In genomic region chr15:78528726-78529411, GRCm38 (mm10) we compare ENCODE assay signal across 8 mouse cellular contexts. TPM values are rescaled to one million over a fixed set of nuclear protein-coding genes. Genes with fewer than 3 reads are reported as not detected.
DNase-seq lines count a peak whose midpoint lies in the region; ATAC-seq and TF ChIP-seq lines count a peak whose summit lies in the region.

No protein-coding gene starts in this region.

- H3K4me3 ChIP-seq in liver, adult 2 months (ENCODE audit: insufficient read depth, low read depth, low read length) = peak overlapping the region; percentile 54
- peak overlapping the region; percentile 44 for H3K4me3 ChIP-seq in embryonic facial prominence, embryonic 15.5 days (replicated peaks)
- peak overlapping the region; percentile 48 for H3K4me3 ChIP-seq in hindbrain, embryonic 10.5 days
- H3K4me3 ChIP-seq in limb, embryonic 12.5 days (replicated peaks) = peak overlapping the region; percentile 37
- H3K4me3 ChIP-seq in neural tube, embryonic 15.5 days (replicated peaks) = peak overlapping the region; percentile 31

- no peaks in the 10 kb centered on the region for H3K27me3 ChIP-seq in liver, adult 2 months (ENCODE audit: control insufficient read depth, insufficient read depth, low read length)
- H3K27me3 ChIP-seq in embryonic facial prominence, embryonic 15.5 days = no peaks in the 10 kb centered on the region
- peaks cover 19% of the 10 kb centered on the region for H3K27me3 ChIP-seq in hindbrain, embryonic 10.5 days (ENCODE audit: insufficient read depth, poor library complexity, severe bottlenecking)
- no peaks in the 10 kb centered on the region for H3K27me3 ChIP-seq in limb, embryonic 12.5 days
- no peaks in the 10 kb centered on the region for H3K27me3 ChIP-seq in neural tube, embryonic 15.5 days (replicated peaks)

- peak overlapping the region; percentile 55 for H3K27ac ChIP-seq in liver, adult 2 months (replicated peaks; ENCODE audit: insufficient read depth, low read depth, low read length)
- H3K27ac ChIP-seq in embryonic facial prominence, embryonic 15.5 days (replicated peaks) = peak overlapping the region; percentile 85
- peak overlapping the region; percentile 84 for H3K27ac ChIP-seq in hindbrain, embryonic 10.5 days
- peak overlapping the region; percentile 84 for H3K27ac ChIP-seq in limb, embryonic 12.5 days
- H3K27ac ChIP-seq in neural tube, embryonic 15.5 days (replicated peaks) = peak overlapping the region; percentile 68

- H3K9me3 ChIP-seq in embryonic facial prominence, embryonic 15.5 days (replicated peaks) = no peaks in the 10 kb centered on the region
- no peaks in the 10 kb centered on the region for H3K9me3 ChIP-seq in hindbrain, embryonic 10.5 days
- H3K9me3 ChIP-seq in limb, embryonic 12.5 days = no peaks in the 10 kb centered on the region
- no peaks in the 10 kb centered on the region for H3K9me3 ChIP-seq in neural tube, embryonic 15.5 days (replicated peaks)

- WGBS in liver, adult 2 months = 59% methylated on average over 11 of the region's 11 CpGs
- WGBS in embryonic facial prominence, embryonic 15.5 days = 32% methylated on average over 11 of the region's 11 CpGs
- WGBS in hindbrain, embryonic 10.5 days = 54% methylated on average over 11 of the region's 11 CpGs
- WGBS in limb, embryonic 12.5 days = 53% methylated on average over 11 of the region's 11 CpGs
- WGBS in neural tube, embryonic 15.5 days = 53% methylated on average over 11 of the region's 11 CpGs

- DNase-seq in liver, adult 2 months (ENCODE audit: extremely low read depth, low read depth, low spot score) = no peak
- no peak for DNase-seq in liver
- DNase-seq in hindbrain, embryonic 10.5 days (ENCODE audit: low spot score) = no peak
- no peak for DNase-seq in right cerebral cortex, postnatal 14 days
- no peak for DNase-seq in spleen, adult 12 weeks (ENCODE audit: low spot score)

- H3K9ac ChIP-seq in liver, adult 2 months (ENCODE audit: low read depth, low read length) = peak overlapping the region; percentile 52
- H3K9ac ChIP-seq in embryonic facial prominence, embryonic 15.5 days = peak overlapping the region; percentile 39
- peak overlapping the region; percentile 65 for H3K9ac ChIP-seq in limb, embryonic 12.5 days (replicated peaks)
- H3K9ac ChIP-seq in neural tube, embryonic 15.5 days (replicated peaks) = peak overlapping the region; percentile 50

- H3K79me2 ChIP-seq in liver, adult 2 months (ENCODE audit: control insufficient read depth, insufficient read depth, low read length) = no peaks in the 10 kb centered on the region

- no peak for TF ChIP-seq CTCF in liver, adult 2 months (IDR thresholded peaks at IDR 0.05; ENCODE audit: low read depth, low read length)

- H3K4me1 ChIP-seq in liver, adult 2 months (ENCODE audit: control insufficient read depth, insufficient read depth, low read length) = peaks cover 21% of the 10 kb centered on the region
- H3K4me1 ChIP-seq in embryonic facial prominence, embryonic 15.5 days = peaks cover 45% of the 10 kb centered on the region
- peaks cover 51% of the 10 kb centered on the region for H3K4me1 ChIP-seq in hindbrain, embryonic 10.5 days (replicated peaks)
- H3K4me1 ChIP-seq in limb, embryonic 12.5 days (replicated peaks) = peaks cover 38% of the 10 kb centered on the region
- peaks cover 35% of the 10 kb centered on the region for H3K4me1 ChIP-seq in neural tube, embryonic 15.5 days

- H3K36me3 ChIP-seq in liver, adult 2 months (ENCODE audit: control insufficient read depth, insufficient read depth, low read length) = no peaks in the 10 kb centered on the region
- peaks cover 13% of the 10 kb centered on the region for H3K36me3 ChIP-seq in embryonic facial prominence, embryonic 15.5 days
- no peaks in the 10 kb centered on the region for H3K36me3 ChIP-seq in hindbrain, embryonic 10.5 days
- H3K36me3 ChIP-seq in limb, embryonic 12.5 days = peaks cover 6% of the 10 kb centered on the region; the same call in 1 of the 2 replicates
- H3K36me3 ChIP-seq in neural tube, embryonic 15.5 days = no peaks in the 10 kb centered on the region

- H3K4me2 ChIP-seq in embryonic facial prominence, embryonic 15.5 days (replicated peaks) = peak overlapping the region; percentile 60
- peak overlapping the region; percentile 67 for H3K4me2 ChIP-seq in limb, embryonic 12.5 days
- peak overlapping the region; percentile 55 for H3K4me2 ChIP-seq in neural tube, embryonic 15.5 days

- ATAC-seq in embryonic facial prominence, embryonic 15.5 days (ENCODE audit: insufficient number of reproducible peaks, low FRiP score, low TSS enrichment, low read depth) = no peak
- peak; percentile 14; the same call in 1 of the 2 replicates for ATAC-seq in limb, embryonic 12.5 days (ENCODE audit: insufficient number of reproducible peaks, insufficient read depth, low FRiP score, low TSS enrichment, low read depth)
- no peak for ATAC-seq in neural tube, embryonic 15.5 days (ENCODE audit: low FRiP score)

- no peak for TF ChIP-seq POLR2A in liver, adult 2 months (IDR thresholded peaks at IDR 0.05; ENCODE audit: extremely low read depth, insufficient read depth, low read length)

RNA-seq across cellular contexts. Expression of gene C1qtnf6, which starts 2.3 kb away (rescaled TPM):
- total RNA-seq in liver, adult 2 months (2014; rRNA removed) = 0.28 and 0.54 TPM in 2 replicates
- 2.2 and 2.5 TPM in 2 replicates for polyA plus RNA-seq in liver, adult 2 months (2012; rRNA removed)
- 64.2 and 65.9 TPM in 2 replicates for polyA plus RNA-seq in embryonic facial prominence, embryonic 15.5 days (2015; fragmentation: Nextera tagmentation; extraction: Ambion mirVana)
- polyA plus RNA-seq in hindbrain, embryonic 10.5 days (2016; fragmentation: Nextera tagmentation; extraction: Ambion mirVana) = 9.8 and 9.9 TPM in 2 replicates
- 14.8 and 20.0 TPM in 2 replicates for polyA plus RNA-seq in limb, embryonic 12.5 days (2016; fragmentation: Nextera tagmentation; extraction: Ambion mirVana)
- 7.7 and 12.9 TPM in 2 replicates for polyA plus RNA-seq in neural tube, embryonic 15.5 days (2015; fragmentation: Nextera tagmentation; extraction: Ambion mirVana)

RNA-seq across cellular contexts. Expression of gene Sstr3, which starts 15.6 kb away (rescaled TPM):
- under 0.01 TPM in 1 of 2 replicates, not detected in the other for total RNA-seq in liver, adult 2 months (2014; rRNA removed)
- polyA plus RNA-seq in liver, adult 2 months (2012; rRNA removed) = not detected in 2 replicates
- not detected in 2 replicates for polyA plus RNA-seq in embryonic facial prominence, embryonic 15.5 days (2015; fragmentation: Nextera tagmentation; extraction: Ambion mirVana)
- polyA plus RNA-seq in hindbrain, embryonic 10.5 days (2016; fragmentation: Nextera tagmentation; extraction: Ambion mirVana) = 0.04 and 0.22 TPM in 2 replicates
- 0.05 TPM in 1 of 2 replicates, not detected in the other for polyA plus RNA-seq in limb, embryonic 12.5 days (2016; fragmentation: Nextera tagmentation; extraction: Ambion mirVana)
- polyA plus RNA-seq in neural tube, embryonic 15.5 days (2015; fragmentation: Nextera tagmentation; extraction: Ambion mirVana) = 0.50 and 0.57 TPM in 2 replicates

RNA-seq across cellular contexts. Expression of gene Il2rb, which starts 33.8 kb away (rescaled TPM):
- 0.83 and 1.1 TPM in 2 replicates for total RNA-seq in liver, adult 2 months (2014; rRNA removed)
- polyA plus RNA-seq in liver, adult 2 months (2012; rRNA removed) = 2.4 and 4.0 TPM in 2 replicates
- 0.24 and 0.41 TPM in 2 replicates for polyA plus RNA-seq in embryonic facial prominence, embryonic 15.5 days (2015; fragmentation: Nextera tagmentation; extraction: Ambion mirVana)
- polyA plus RNA-seq in hindbrain, embryonic 10.5 days (2016; fragmentation: Nextera tagmentation; extraction: Ambion mirVana) = not detected in 2 replicates
- polyA plus RNA-seq in limb, embryonic 12.5 days (2016; fragmentation: Nextera tagmentation; extraction: Ambion mirVana) = 0.05 and 0.08 TPM in 2 replicates
- 0.12 and 2.8 TPM in 2 replicates for polyA plus RNA-seq in neural tube, embryonic 15.5 days (2015; fragmentation: Nextera tagmentation; extraction: Ambion mirVana)

RNA-seq across cellular contexts. Expression of gene Rac2, which starts 43.7 kb away (rescaled TPM):
- 2.8 and 4.5 TPM in 2 replicates for total RNA-seq in liver, adult 2 months (2014; rRNA removed)
- polyA plus RNA-seq in liver, adult 2 months (2012; rRNA removed) = 30.8 and 35.9 TPM in 2 replicates
- 34.6 and 37.1 TPM in 2 replicates for polyA plus RNA-seq in embryonic facial prominence, embryonic 15.5 days (2015; fragmentation: Nextera tagmentation; extraction: Ambion mirVana)
- 7.8 and 8.1 TPM in 2 replicates for polyA plus RNA-seq in hindbrain, embryonic 10.5 days (2016; fragmentation: Nextera tagmentation; extraction: Ambion mirVana)
- 5.1 and 6.0 TPM in 2 replicates for polyA plus RNA-seq in limb, embryonic 12.5 days (2016; fragmentation: Nextera tagmentation; extraction: Ambion mirVana)
- 6.7 and 77.0 TPM in 2 replicates for polyA plus RNA-seq in neural tube, embryonic 15.5 days (2015; fragmentation: Nextera tagmentation; extraction: Ambion mirVana)
